Mouse (Mus musculus): ENCODE results near the gene Cited4. TPM values are rescaled to one million over a fixed set of nuclear protein-coding genes. Genes with fewer than 3 reads are reported as not detected.
A peak's percentile ranks its signal among the peaks of the same experiment; 100 is the strongest.

The Cited4 gene
- polyA plus RNA-seq, 1 experiment from 2014 or later: 0.79 TPM

GRCm38 (mm10) chr4:120655898-120656297 is 10.5 kb upstream of the Cited4 start:
- no peaks in the 10 kb centered on the region for H3K27me3 ChIP-seq (replicated peaks; ENCODE audit: control insufficient read depth, insufficient read depth, low read length)
- no peaks in the 10 kb centered on the region for H3K9me3 ChIP-seq (ENCODE audit: control insufficient read depth, low read length)
- 83% methylated on average over 8 of the region's 8 CpGs for WGBS
- no peak overlapping the region for H3K4me3 ChIP-seq (replicated peaks; ENCODE audit: low read length)
- no peak overlapping the region for H3K9ac ChIP-seq (replicated peaks; ENCODE audit: low read depth, low read length)
- no peak overlapping the region for H3K4me2 ChIP-seq (ENCODE audit: low read length)
- H3K27ac ChIP-seq (ENCODE audit: low read length): no peak overlapping the region
- H3K36me3 ChIP-seq (ENCODE audit: control insufficient read depth, insufficient read depth): no peaks in the 10 kb centered on the region
- H3K4me1 ChIP-seq (replicated peaks; ENCODE audit: control insufficient read depth, insufficient read depth, low read length): no peaks in the 10 kb centered on the region
- no peak for ATAC-seq

GRCm38 (mm10) chr4:120660485-120660884 is 5.9 kb upstream of the Cited4 start:
- H3K4me1 ChIP-seq (replicated peaks; ENCODE audit: control insufficient read depth, insufficient read depth, low read length): no peaks in the 10 kb centered on the region
- H3K27me3 ChIP-seq (replicated peaks; ENCODE audit: control insufficient read depth, insufficient read depth, low read length): no peaks in the 10 kb centered on the region
- no peak overlapping the region for H3K4me2 ChIP-seq (ENCODE audit: low read length)
- H3K4me3 ChIP-seq (replicated peaks; ENCODE audit: low read length): no peak overlapping the region
- WGBS: 63% methylated on average over 4 of the region's 4 CpGs
- no peaks in the 10 kb centered on the region for H3K9me3 ChIP-seq (ENCODE audit: control insufficient read depth, low read length)
- no peaks in the 10 kb centered on the region for H3K36me3 ChIP-seq (ENCODE audit: control insufficient read depth, insufficient read depth)
- H3K9ac ChIP-seq (replicated peaks; ENCODE audit: low read depth, low read length): no peak overlapping the region
- ATAC-seq: no peak
- no peak overlapping the region for H3K27ac ChIP-seq (ENCODE audit: low read length)

GRCm38 (mm10) chr4:120664601-120665000 is 1.8 kb upstream of the Cited4 start:
- Histone ChIP-seq H3K27ac (ENCODE audit: low read length) (no peak overlapping the region), H3K9ac (replicated peaks; ENCODE audit: low read depth, low read length) (no peak overlapping the region), H3K4me3 (replicated peaks; ENCODE audit: low read length) (no peak overlapping the region), H3K36me3 (ENCODE audit: control insufficient read depth, insufficient read depth) (no peaks in the 10 kb centered on the region), H3K4me2 (ENCODE audit: low read length) (no peak overlapping the region), H3K4me1 (replicated peaks; ENCODE audit: control insufficient read depth, insufficient read depth, low read length) (peaks cover 13% of the 10 kb centered on the region), H3K27me3 (replicated peaks; ENCODE audit: control insufficient read depth, insufficient read depth, low read length) (peaks cover 9% of the 10 kb centered on the region; the same call in 1 of the 2 replicates), H3K9me3 (ENCODE audit: control insufficient read depth, low read length) (no peaks in the 10 kb centered on the region)
- no peak for ATAC-seq
- WGBS: 87% methylated on average over 2 of the region's 2 CpGs

GRCm38 (mm10) chr4:120665144-120665700 is 1.1 kb upstream of the Cited4 start:
- Histone ChIP-seq H3K36me3 (ENCODE audit: control insufficient read depth, insufficient read depth) (no peaks in the 10 kb centered on the region), H3K4me3 (replicated peaks; ENCODE audit: low read length) (no peak overlapping the region), H3K4me2 (ENCODE audit: low read length) (no peak overlapping the region), H3K27ac (ENCODE audit: low read length) (no peak overlapping the region), H3K4me1 (replicated peaks; ENCODE audit: control insufficient read depth, insufficient read depth, low read length) (peaks cover 13% of the 10 kb centered on the region), H3K27me3 (replicated peaks; ENCODE audit: control insufficient read depth, insufficient read depth, low read length) (peaks cover 9% of the 10 kb centered on the region; the same call in 1 of the 2 replicates), H3K9me3 (ENCODE audit: control insufficient read depth, low read length) (no peaks in the 10 kb centered on the region), H3K9ac (replicated peaks; ENCODE audit: low read depth, low read length) (no peak overlapping the region)
- WGBS: 57% methylated on average over 4 of the region's 4 CpGs
- no peak for ATAC-seq

GRCm38 (mm10) chr4:120665782-120666181 is 590 bp upstream of the Cited4 start:
- 52% methylated on average over 7 of the region's 7 CpGs for WGBS
- no peaks in the 10 kb centered on the region for H3K36me3 ChIP-seq (ENCODE audit: control insufficient read depth, insufficient read depth)
- H3K4me3 ChIP-seq (replicated peaks; ENCODE audit: low read length): no peak overlapping the region
- H3K27me3 ChIP-seq (replicated peaks; ENCODE audit: control insufficient read depth, insufficient read depth, low read length): peaks cover 9% of the 10 kb centered on the region; the same call in 1 of the 2 replicates
- H3K9ac ChIP-seq (replicated peaks; ENCODE audit: low read depth, low read length): no peak overlapping the region
- no peak overlapping the region for H3K27ac ChIP-seq (ENCODE audit: low read length)
- H3K9me3 ChIP-seq (ENCODE audit: control insufficient read depth, low read length): no peaks in the 10 kb centered on the region
- H3K4me2 ChIP-seq (ENCODE audit: low read length): no peak overlapping the region
- ATAC-seq: no peak
- peaks cover 13% of the 10 kb centered on the region for H3K4me1 ChIP-seq (replicated peaks; ENCODE audit: control insufficient read depth, insufficient read depth, low read length)

- H3K27ac ChIP-seq (ENCODE audit: low read length): no peak overlapping the region
These were observed 701 bp downstream of the Cited4 start for GRCm38 (mm10) chr4:120667045-120667501.

GRCm38 (mm10) chr4:120667555-120667954 is 1.2 kb downstream of the Cited4 start:
- peak overlapping the region; percentile 99 for H3K4me2 ChIP-seq (ENCODE audit: low read length)
- peak overlapping the region; percentile 57 for H3K4me3 ChIP-seq (replicated peaks; ENCODE audit: low read length)
- 16% methylated on average over 10 of the region's 10 CpGs for WGBS
- H3K9ac ChIP-seq (replicated peaks; ENCODE audit: low read depth, low read length): no peak overlapping the region
- H3K27me3 ChIP-seq (replicated peaks; ENCODE audit: control insufficient read depth, insufficient read depth, low read length): peaks cover 9% of the 10 kb centered on the region; the same call in 1 of the 2 replicates
- H3K27ac ChIP-seq (ENCODE audit: low read length): no peak overlapping the region
- no peaks in the 10 kb centered on the region for H3K36me3 ChIP-seq (ENCODE audit: control insufficient read depth, insufficient read depth)
- H3K9me3 ChIP-seq (ENCODE audit: control insufficient read depth, low read length): no peaks in the 10 kb centered on the region
- ATAC-seq: no peak; the same call in 1 of the 2 replicates
- H3K4me1 ChIP-seq (replicated peaks; ENCODE audit: control insufficient read depth, insufficient read depth, low read length): peaks cover 13% of the 10 kb centered on the region

More at GRCm38 (mm10) chr4:120667045-120667501, 701 bp downstream of the Cited4 start:
- WGBS: under 1% methylated on average over 39 of the region's 50 CpGs
- peak; percentile 54 for ATAC-seq
- Histone ChIP-seq H3K4me1 (replicated peaks; ENCODE audit: control insufficient read depth, insufficient read depth, low read length) (peaks cover 13% of the 10 kb centered on the region), H3K36me3 (ENCODE audit: control insufficient read depth, insufficient read depth) (no peaks in the 10 kb centered on the region), H3K4me3 (replicated peaks; ENCODE audit: low read length) (peak overlapping the region; percentile 57), H3K9ac (replicated peaks; ENCODE audit: low read depth, low read length) (peak overlapping the region; percentile 51), H3K9me3 (ENCODE audit: control insufficient read depth, low read length) (no peaks in the 10 kb centered on the region), H3K27me3 (replicated peaks; ENCODE audit: control insufficient read depth, insufficient read depth, low read length) (peaks cover 9% of the 10 kb centered on the region; the same call in 1 of the 2 replicates), H3K4me2 (ENCODE audit: low read length) (peak overlapping the region; percentile 99)

GRCm38 (mm10) chr4:120668551-120668950 is 2.2 kb downstream of the Cited4 start:
- no peak for ATAC-seq
- H3K9me3 ChIP-seq (ENCODE audit: control insufficient read depth, low read length): no peaks in the 10 kb centered on the region
- no peaks in the 10 kb centered on the region for H3K36me3 ChIP-seq (ENCODE audit: control insufficient read depth, insufficient read depth)
- no peak overlapping the region for H3K4me3 ChIP-seq (replicated peaks; ENCODE audit: low read length)
- 96% methylated on average over 4 of the region's 4 CpGs for WGBS
- no peak overlapping the region for H3K9ac ChIP-seq (replicated peaks; ENCODE audit: low read depth, low read length)
- H3K27me3 ChIP-seq (replicated peaks; ENCODE audit: control insufficient read depth, insufficient read depth, low read length): peaks cover 9% of the 10 kb centered on the region; the same call in 1 of the 2 replicates
- no peak overlapping the region for H3K4me2 ChIP-seq (ENCODE audit: low read length)
- H3K4me1 ChIP-seq (replicated peaks; ENCODE audit: control insufficient read depth, insufficient read depth, low read length): peaks cover 13% of the 10 kb centered on the region
- no peak overlapping the region for H3K27ac ChIP-seq (ENCODE audit: low read length)

GRCm38 (mm10) chr4:120669585-120669984 is 3.2 kb downstream of the Cited4 start:
- no peaks in the 10 kb centered on the region for H3K36me3 ChIP-seq (ENCODE audit: control insufficient read depth, insufficient read depth)
- peaks cover 13% of the 10 kb centered on the region for H3K4me1 ChIP-seq (replicated peaks; ENCODE audit: control insufficient read depth, insufficient read depth, low read length)
- no peak overlapping the region for H3K4me2 ChIP-seq (ENCODE audit: low read length)
- peaks cover 9% of the 10 kb centered on the region; the same call in 1 of the 2 replicates for H3K27me3 ChIP-seq (replicated peaks; ENCODE audit: control insufficient read depth, insufficient read depth, low read length)
- no peak overlapping the region for H3K4me3 ChIP-seq (replicated peaks; ENCODE audit: low read length)
- H3K9ac ChIP-seq (replicated peaks; ENCODE audit: low read depth, low read length): no peak overlapping the region
- ATAC-seq: no peak
- no peak overlapping the region for H3K27ac ChIP-seq (ENCODE audit: low read length)
- 71% methylated on average over 5 of the region's 5 CpGs for WGBS
- no peaks in the 10 kb centered on the region for H3K9me3 ChIP-seq (ENCODE audit: control insufficient read depth, low read length)

All from forebrain, embryonic 16.5 days (tissue).